Mouse (Mus musculus) CH12.LX (cell line): ENCODE results near the gene Frat2. TPM values are rescaled to one million over a fixed set of nuclear protein-coding genes. Genes with fewer than 3 reads are reported as not detected.

Experiments
- DNase-seq: peaks from one replicate; pipeline ENCODE4 v3.0.0-alpha.2; 2013; ENCODE audit errors: extremely low read depth
- H3K27ac ChIP-seq: 2 replicates; pipeline ENCODE4 v1.5.1; 2012; ENCODE audit warnings: low read depth, mild to moderate bottlenecking, control low read depth, moderate library complexity; ENCODE audit not compliant: insufficient read depth
- H3K27me3 ChIP-seq: replicated peaks from 2 replicates; pipeline ENCODE3; 2012; ENCODE audit warnings: inconsistent platforms
- H3K36me3 ChIP-seq, 2 experiments: replicated peaks in 1 of 2; 2 replicates each; pipeline versions ENCODE3 to v1.6.1; 2012; ENCODE audit warnings: inconsistent platforms in 1 of 2, low read length in 1 of 2, mild to moderate bottlenecking in 1 of 2, mixed read lengths in 1 of 2, moderate library complexity in 1 of 2; ENCODE audit not compliant: control insufficient read depth in 1 of 2, insufficient read depth in 1 of 2
- H3K4me1 ChIP-seq, 2 experiments: 2 replicates each; pipeline ENCODE4 v1.6.1; 2012; ENCODE audit warnings: inconsistent platforms in 1 of 2, moderate library complexity in 1 of 2; ENCODE audit not compliant: insufficient read depth in 2 of 2, control insufficient read depth in 1 of 2
- H3K4me2 ChIP-seq: 2 replicates; pipeline ENCODE4 v1.6.1; 2012; ENCODE audit warnings: low read depth, mild to moderate bottlenecking, control low read depth; ENCODE audit not compliant: poor library complexity, insufficient read depth, severe bottlenecking
- H3K4me3 ChIP-seq, 3 experiments: fragments of 150-350 bp in 1 of 3; sonication (generic) in 1 of 3; replicated peaks in 1 of 3; 2 replicates each; pipeline versions ENCODE3 to v1.5.1; 2011 to 2012; ENCODE audit warnings: low read depth in 2 of 3, low read length in 2 of 3, mild to moderate bottlenecking in 2 of 3, moderate library complexity in 2 of 3, control low read depth in 1 of 3, improper control_type of control experiment in 1 of 3, inconsistent platforms in 1 of 3, mixed read lengths in 1 of 3; ENCODE audit not compliant: poor library complexity in 1 of 3
- H3K79me2 ChIP-seq: replicated peaks from 2 replicates; pipeline ENCODE4 v1.6.1; 2012; ENCODE audit warnings: mild to moderate bottlenecking, moderate library complexity; ENCODE audit not compliant: control insufficient read depth, poor library complexity, insufficient read depth, severe bottlenecking; ENCODE audit errors: extremely low read depth
- H3K9ac ChIP-seq: 2 replicates; pipeline ENCODE4 v1.6.1; 2012; ENCODE audit warnings: low read depth, mild to moderate bottlenecking, control low read depth, moderate library complexity; ENCODE audit not compliant: insufficient read depth
- H3K9me3 ChIP-seq: replicated peaks from 2 replicates; pipeline ENCODE3; 2012; ENCODE audit warnings: low read length, inconsistent platforms, mixed read lengths
- CHD1 ChIP-seq: IDR thresholded peaks from 2 replicates; pipeline ENCODE4 v1.6.1; 2012; ENCODE audit warnings: low read depth, low read length, improper control_type of control experiment, inconsistent platforms
- CHD2 ChIP-seq: IDR thresholded peaks from 2 replicates; pipeline ENCODE4 v1.6.1; 2011; ENCODE audit warnings: low read length, improper control_type of control experiment
- ETS1 ChIP-seq: conservative IDR thresholded peaks from 2 replicates; pipeline ENCODE4 v1.6.1; 2012; ENCODE audit warnings: low read depth, mild to moderate bottlenecking, inconsistent platforms, low read length, improper control_type of control experiment, moderate library complexity
- HCFC1 ChIP-seq: IDR thresholded peaks from 2 replicates; pipeline ENCODE4 v1.6.1; 2012; ENCODE audit warnings: low read depth, mild to moderate bottlenecking, inconsistent platforms, low read length, improper control_type of control experiment
- IRF4 ChIP-seq: IDR thresholded peaks from 2 replicates; pipeline ENCODE4 v1.6.1; 2014; ENCODE audit warnings: low read depth, mild to moderate bottlenecking, inconsistent platforms, low read length, improper control_type of control experiment
- JUN ChIP-seq: IDR thresholded peaks from 2 replicates; pipeline ENCODE4 v1.6.1; 2011; ENCODE audit warnings: low read depth, mild to moderate bottlenecking, low read length, improper control_type of control experiment, moderate library complexity; ENCODE audit not compliant: insufficient read depth
- MAFK ChIP-seq: IDR thresholded peaks from 2 replicates; pipeline ENCODE4 v1.6.1; 2011; ENCODE audit warnings: low read length, improper control_type of control experiment; ENCODE audit not compliant: insufficient replicate concordance
- MAX ChIP-seq: IDR thresholded peaks from 2 replicates; pipeline ENCODE4 v1.6.1; 2011; ENCODE audit warnings: low read length, improper control_type of control experiment
- MXI1 ChIP-seq: IDR thresholded peaks from 2 replicates; pipeline ENCODE4 v1.6.1; 2011; ENCODE audit warnings: mild to moderate bottlenecking, low read depth, low read length, improper control_type of control experiment
- MYC ChIP-seq: IDR thresholded peaks from 2 replicates; pipeline ENCODE4 v1.6.1; 2011; ENCODE audit warnings: low read depth, mild to moderate bottlenecking, improper control_type of control experiment, low read length
- NRF1 ChIP-seq: IDR thresholded peaks from 2 replicates; pipeline ENCODE4 v1.6.1; 2014; ENCODE audit warnings: low read depth, mild to moderate bottlenecking, inconsistent platforms, low read length, improper control_type of control experiment, moderate library complexity
- PAX5 ChIP-seq: IDR thresholded peaks from 2 replicates; pipeline ENCODE4 v1.6.1; 2012; ENCODE audit warnings: low read length, inconsistent platforms, mixed read lengths
- POLR2A ChIP-seq: IDR thresholded peaks from 2 replicates; pipeline ENCODE4 v1.6.1; 2011; ENCODE audit warnings: low read depth, mild to moderate bottlenecking, improper control_type of control experiment, low read length
- SIN3A ChIP-seq: IDR thresholded peaks from 2 replicates; pipeline ENCODE4 v1.6.1; 2012; ENCODE audit warnings: low read length, improper control_type of control experiment, inconsistent platforms
- SMC3 ChIP-seq: IDR thresholded peaks from 2 replicates; pipeline ENCODE4 v1.6.1; 2011; ENCODE audit warnings: low read depth, low read length, improper control_type of control experiment
- TBP ChIP-seq: conservative IDR thresholded peaks from 2 replicates; pipeline ENCODE4 v1.6.1; 2011; ENCODE audit warnings: low read depth, low read length, improper control_type of control experiment
- TCF12 ChIP-seq: IDR thresholded peaks from 2 replicates; pipeline ENCODE4 v1.6.1; 2014; ENCODE audit warnings: low read depth, mild to moderate bottlenecking, inconsistent platforms, low read length, improper control_type of control experiment
- UBTF ChIP-seq: IDR thresholded peaks from 2 replicates; pipeline ENCODE4 v1.6.1; 2012; ENCODE audit warnings: low read depth, mild to moderate bottlenecking, inconsistent platforms, low read length, improper control_type of control experiment, moderate library complexity
- ZC3H11A ChIP-seq: IDR thresholded peaks from 2 replicates; pipeline ENCODE4 v1.6.1; 2012; ENCODE audit warnings: low read depth, mild to moderate bottlenecking, inconsistent platforms, low read length, improper control_type of control experiment
- ZKSCAN1 ChIP-seq: IDR thresholded peaks from 2 replicates; pipeline ENCODE4 v1.6.1; 2012; ENCODE audit warnings: low read depth, inconsistent platforms, low read length, improper control_type of control experiment, borderline replicate concordance
- dilution Hi-C: fragments of 300-500 bp; cut with MboI; formaldehyde crosslinking; loops from 2 replicates; pipeline ENCODE4 v1.14.3; 2020; ENCODE audit warnings: low sequenced_read_pairs; ENCODE audit not compliant: extremely low pct_unique_long_range_greater_than_20kb, extremely low pct_ligation_motif_present
- in situ Hi-C: fragments of 300-500 bp; cut with MboI; formaldehyde crosslinking; loops from 3 replicates; pipeline ENCODE4 v1.14.3; 2019; ENCODE audit warnings: low sequenced_read_pairs, low pct_ligation_motif_present, low pct_unique_long_range_greater_than_20kb, mixed read lengths
- polyA plus RNA-seq: library from polyadenylated mRNA; unstranded; fragments of >175 nt; gene quantifications from 2 replicates; pipeline ENCODE4 v1.2.1, GENCODE M21; 2012; ENCODE audit warnings: low read depth; ENCODE audit not compliant: insufficient read length
- total RNA-seq, 2 experiments: library from RNA; depleted of rRNA; stranded (reverse); fragments of 300-350 nt in 1 of 2; fragments of >200 nt in 1 of 2; gene quantifications; 2 replicates each; pipeline ENCODE4 v1.2.3; 2012 to 2014

Gene Frat2
- total and polyA plus RNA-seq, 3 experiments: 0.55 to 1.3 (median 1.0) TPM

- in situ Hi-C loops: no loop called here
- H3K9me3 ChIP-seq: no peaks in the 10 kb centered on the region
- no peaks in the 10 kb centered on the region for H3K27me3 ChIP-seq
- no peak overlapping the region for H3K4me2 ChIP-seq
- H3K9ac ChIP-seq: no peak overlapping the region
- H3K27ac ChIP-seq: no peak overlapping the region
- dilution Hi-C loops: no loop called here
- TF ChIP-seq JUN (no peak), PAX5 (no peak), ZC3H11A (no peak), MAFK (no peak), HCFC1 (no peak), POLR2A (no peak), SMC3 (no peak), IRF4 (no peak), CHD1 (no peak), ETS1 (no peak)
- peaks cover 4 to 31% of the 10 kb centered on the region in 2 experiments; a peak in 3 of 4 replicates for H3K4me1 ChIP-seq
- no peak overlapping the region for H3K4me3 ChIP-seq
- H3K36me3 ChIP-seq: no peaks in the 10 kb centered on the region
- H3K79me2 ChIP-seq: no peaks in the 10 kb centered on the region
- DNase-seq: no peak
Observed at GRCm38 (mm10) chr19:41822589-41822988, 25.3 kb downstream of the Frat2 start.

- Histone ChIP-seq H3K9ac (no peak overlapping the region), H3K36me3 (no peaks in the 10 kb centered on the region), H3K4me1 (peaks cover 4 to 40% of the 10 kb centered on the region in 2 experiments; a peak in 3 of 4 replicates), H3K27me3 (no peaks in the 10 kb centered on the region), H3K4me3 (no peak overlapping the region), H3K9me3 (no peaks in the 10 kb centered on the region), H3K4me2 (no peak overlapping the region), H3K79me2 (no peaks in the 10 kb centered on the region), H3K27ac (no peak overlapping the region)
- dilution Hi-C loops (no loop called here), in situ Hi-C loops (no loop called here)
- TF ChIP-seq CHD2: no peak
- no peak for TF ChIP-seq UBTF
- TF ChIP-seq ZKSCAN1: no peak
- TF ChIP-seq TBP: no peak
- no peak for TF ChIP-seq MYC
- TF ChIP-seq IRF4: no peak
- TF ChIP-seq HCFC1: no peak
- no peak for TF ChIP-seq JUN
- TF ChIP-seq SIN3A: no peak
- TF ChIP-seq NRF1: no peak
- no peak for TF ChIP-seq TCF12
- TF ChIP-seq MAX: no peak
- TF ChIP-seq ZC3H11A: no peak
- no peak for TF ChIP-seq MXI1
- DNase-seq: no peak
Observed at GRCm38 (mm10) chr19:41821436-41821835, 26.5 kb downstream of the Frat2 start.
